Comparison of ENCODE assay signal across 8 mouse cellular contexts in the genomic region with DNA sequence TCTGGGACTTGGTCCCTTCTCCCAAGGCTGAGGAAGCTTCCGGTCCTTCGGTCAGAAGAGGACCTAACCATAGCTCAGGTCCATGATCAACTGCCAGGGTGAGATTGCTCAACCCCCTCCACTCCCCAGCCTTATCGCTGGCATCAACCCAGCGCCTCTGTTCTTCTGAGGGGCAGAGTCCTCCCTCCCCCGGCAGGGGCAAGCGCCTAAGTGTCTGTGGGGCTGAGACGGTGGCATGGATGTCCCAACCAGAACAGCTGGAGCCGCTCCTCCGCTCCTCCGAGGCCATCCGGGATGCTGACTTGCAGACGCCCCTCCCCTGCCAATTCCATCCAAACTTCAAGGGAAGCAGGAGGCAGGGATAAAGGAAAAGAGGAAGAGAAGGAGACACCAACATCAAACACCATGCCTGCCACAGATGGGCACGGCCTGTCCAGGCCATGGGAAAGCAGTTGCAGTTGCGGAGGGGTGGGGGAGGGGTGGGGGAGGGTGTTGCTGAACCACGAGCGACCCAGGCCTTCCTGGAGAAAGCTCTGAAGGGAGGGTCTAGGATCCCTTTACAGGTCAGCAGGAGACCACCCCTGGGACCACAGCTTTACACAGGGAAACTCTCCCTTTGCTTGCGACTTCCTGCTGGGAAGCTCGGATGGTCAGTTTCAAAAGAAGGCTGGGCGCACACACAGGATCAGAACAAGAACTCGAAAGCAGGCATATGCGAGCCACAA. TPM values are rescaled to one million over a fixed set of nuclear protein-coding genes. Genes with fewer than 3 reads are reported as not detected.
DNase-seq lines count a peak whose midpoint lies in the region; ATAC-seq and TF ChIP-seq lines count a peak whose summit lies in the region.

No protein-coding gene starts in this region.

- peaks cover 33% of the 10 kb centered on the region for H3K4me1 ChIP-seq in testis, adult 2 months (ENCODE audit: control insufficient read depth, insufficient read depth, low read length)
- peaks cover 77% of the 10 kb centered on the region for H3K4me1 ChIP-seq in erythroblast, embryonic 14.5 days (ENCODE audit: control insufficient read depth)
- H3K4me1 ChIP-seq in hindbrain, embryonic 14.5 days (replicated peaks; ENCODE audit: control insufficient read depth, insufficient read depth, low read length): peaks cover 38% of the 10 kb centered on the region
- peaks cover 69% of the 10 kb centered on the region for H3K4me1 ChIP-seq in liver, embryonic 12.5 days
- H3K4me1 ChIP-seq in midbrain, embryonic 16.5 days (ENCODE audit: control insufficient read depth, insufficient read depth, low read length): peaks cover 33% of the 10 kb centered on the region

- no peaks in the 10 kb centered on the region for H3K27me3 ChIP-seq in testis, adult 2 months (ENCODE audit: control insufficient read depth, insufficient read depth, low read length)
- H3K27me3 ChIP-seq in erythroblast, embryonic 14.5 days (ENCODE audit: control insufficient read depth): no peaks in the 10 kb centered on the region
- no peaks in the 10 kb centered on the region for H3K27me3 ChIP-seq in hindbrain, embryonic 14.5 days (ENCODE audit: control insufficient read depth, insufficient read depth, low read length)
- no peaks in the 10 kb centered on the region for H3K27me3 ChIP-seq in liver, embryonic 12.5 days (replicated peaks)
- no peaks in the 10 kb centered on the region for H3K27me3 ChIP-seq in midbrain, embryonic 16.5 days (ENCODE audit: control insufficient read depth, insufficient read depth, low read depth, low read length)

- ATAC-seq in hindbrain, embryonic 14.5 days (ENCODE audit: low FRiP score): no peak
- ATAC-seq in liver, embryonic 12.5 days: peak; percentile 11; the same call in 1 of the 2 replicates
- ATAC-seq in midbrain, embryonic 16.5 days: no peak

- H3K9ac ChIP-seq in hindbrain, embryonic 14.5 days: peak overlapping the region; percentile 93
- peak overlapping the region; percentile 84 for H3K9ac ChIP-seq in liver, embryonic 12.5 days
- H3K9ac ChIP-seq in midbrain, embryonic 16.5 days (ENCODE audit: low read depth, low read length): peak overlapping the region; percentile 89

- 10% methylated on average over 21 of the region's 21 CpGs for WGBS in hindbrain, embryonic 14.5 days
- WGBS in liver, embryonic 12.5 days (ENCODE audit: insufficient replicate concordance): 9% methylated on average over 21 of the region's 21 CpGs
- WGBS in midbrain, embryonic 16.5 days: 11% methylated on average over 21 of the region's 21 CpGs

- peak overlapping the region; percentile 94 for H3K4me3 ChIP-seq in testis, adult 2 months (ENCODE audit: control insufficient read depth, low read depth, low read length)
- peak overlapping the region; percentile 90 for H3K4me3 ChIP-seq in erythroblast, embryonic 14.5 days (replicated peaks)
- peak overlapping the region; percentile 90 for H3K4me3 ChIP-seq in hindbrain, embryonic 14.5 days (replicated peaks; ENCODE audit: low read length)
- peak overlapping the region; percentile 73 for H3K4me3 ChIP-seq in liver, embryonic 12.5 days
- H3K4me3 ChIP-seq in midbrain, embryonic 16.5 days (ENCODE audit: low read depth, low read length): peak overlapping the region; percentile 86

- no peaks in the 10 kb centered on the region for H3K36me3 ChIP-seq in testis, adult 2 months (ENCODE audit: control insufficient read depth, insufficient read depth, low read length)
- H3K36me3 ChIP-seq in erythroblast, embryonic 14.5 days (ENCODE audit: control insufficient read depth): peaks cover 47% of the 10 kb centered on the region
- H3K36me3 ChIP-seq in hindbrain, embryonic 14.5 days (replicated peaks; ENCODE audit: control insufficient read depth, insufficient read depth): no peaks in the 10 kb centered on the region; the same call in 1 of the 2 replicates
- H3K36me3 ChIP-seq in liver, embryonic 12.5 days: peaks cover 32% of the 10 kb centered on the region
- H3K36me3 ChIP-seq in midbrain, embryonic 16.5 days (ENCODE audit: control insufficient read depth, insufficient read depth, low read length): no peaks in the 10 kb centered on the region

- DNase-seq in testis, postnatal 14 days (ENCODE audit: low spot score): no peak
- no peak for DNase-seq in hindbrain, embryonic 14.5 days (ENCODE audit: low spot score)
- no peak for DNase-seq in frontal cortex, postnatal 14 days (ENCODE audit: low spot score in 2 of 2)
- no peak for DNase-seq in cerebellum, postnatal 14 days

- no peak for TF ChIP-seq CTCF in testis, adult 2 months (IDR thresholded peaks at IDR 0.05; ENCODE audit: control insufficient read depth, insufficient read depth, insufficient replicate concordance, low read depth, low read length)

- peak overlapping the region; percentile 99 for H3K27ac ChIP-seq in testis, adult 2 months (ENCODE audit: control insufficient read depth, insufficient read depth, low read depth, low read length)
- no peak overlapping the region for H3K27ac ChIP-seq in hindbrain, embryonic 14.5 days
- H3K27ac ChIP-seq in liver, embryonic 12.5 days: peak overlapping the region; percentile 95
- H3K27ac ChIP-seq in midbrain, embryonic 16.5 days (ENCODE audit: low read length): no peak overlapping the region

- H3K9me3 ChIP-seq in erythroblast, embryonic 14.5 days (ENCODE audit: control insufficient read depth, low read length): no peaks in the 10 kb centered on the region
- H3K9me3 ChIP-seq in hindbrain, embryonic 14.5 days (ENCODE audit: control insufficient read depth, low read length): no peaks in the 10 kb centered on the region
- H3K9me3 ChIP-seq in liver, embryonic 12.5 days (replicated peaks): no peaks in the 10 kb centered on the region
- no peaks in the 10 kb centered on the region for H3K9me3 ChIP-seq in midbrain, embryonic 16.5 days (replicated peaks; ENCODE audit: control insufficient read depth, low read length, poor library complexity, severe bottlenecking)

- H3K4me2 ChIP-seq in hindbrain, embryonic 14.5 days (replicated peaks): peak overlapping the region; percentile 77
- peak overlapping the region; percentile 96 for H3K4me2 ChIP-seq in liver, embryonic 12.5 days
- H3K4me2 ChIP-seq in midbrain, embryonic 16.5 days (ENCODE audit: low read length): peak overlapping the region; percentile 75

- no peak for TF ChIP-seq POLR2A in testis, adult 2 months (IDR thresholded peaks at IDR 0.05; ENCODE audit: control insufficient read depth, low read depth, low read length)

RNA-seq across cellular contexts. Expression of a gene that starts 2.7 kb away (rescaled TPM):
- 27.4 and 29.4 TPM in 2 replicates for polyA plus RNA-seq in testis, adult 2 months (2012; rRNA removed)
- 7.3 and 8.3 TPM in 2 replicates for polyA plus RNA-seq in erythroblast, embryonic 14.5 days (2012)
- polyA plus RNA-seq in hindbrain, embryonic 14.5 days (2014; fragmentation: Nextera tagmentation; extraction: Ambion mirVana): 42.0 and 43.8 TPM in 2 replicates
- 21.1 and 21.9 TPM in 2 replicates for polyA plus RNA-seq in liver, embryonic 12.5 days (2016; fragmentation: Nextera tagmentation; extraction: Ambion mirVana)
- 73.2 and 75.0 TPM in 2 replicates for polyA plus RNA-seq in midbrain, embryonic 16.5 days (2015; fragmentation: Nextera tagmentation; extraction: Ambion mirVana)

RNA-seq across cellular contexts. Expression of a gene that starts 39.1 kb away (rescaled TPM):
- 74.1 and 80.7 TPM in 2 replicates for polyA plus RNA-seq in testis, adult 2 months (2012; rRNA removed)
- polyA plus RNA-seq in erythroblast, embryonic 14.5 days (2012): not detected in 2 replicates
- polyA plus RNA-seq in hindbrain, embryonic 14.5 days (2014; fragmentation: Nextera tagmentation; extraction: Ambion mirVana): 0.27 and 0.54 TPM in 2 replicates
- polyA plus RNA-seq in liver, embryonic 12.5 days (2016; fragmentation: Nextera tagmentation; extraction: Ambion mirVana): 0.20 TPM in 1 of 2 replicates, not detected in the other
- polyA plus RNA-seq in midbrain, embryonic 16.5 days (2015; fragmentation: Nextera tagmentation; extraction: Ambion mirVana): 0.25 and 0.58 TPM in 2 replicates

Comparison
In these comparisons a context has a peak if more than half of its experiments do, and no peak if none do; other contexts are left out.
1. H3K27ac ChIP-seq: peak in testis, adult 2 months (single experiment) and liver, embryonic 12.5 days (single experiment); none in hindbrain, embryonic 14.5 days (single experiment) and midbrain, embryonic 16.5 days (single experiment).
2. RNA of a gene that starts 39.1 kb away (polyA plus RNA-seq): 74.1 to 80.7 TPM in testis, adult 2 months; 0.27 to 0.54 TPM in hindbrain, embryonic 14.5 days, 0.25 to 0.58 TPM in midbrain, embryonic 16.5 days, 0.20 TPM in liver, embryonic 12.5 days and not detected in erythroblast, embryonic 14.5 days; every median in the first group is over 10 times any median in the second.
3. Peak in every context shown above with its lines, with median percentiles within 50 percentile points of each other: H3K4me3 ChIP-seq, H3K4me2 ChIP-seq and H3K9ac ChIP-seq.